Mouse (Mus musculus) limb, embryonic 10.5 days (tissue): ENCODE measurements around the gene Dnm3. TPM values are rescaled to one million over a fixed set of nuclear protein-coding genes. Genes with fewer than 3 reads are reported as not detected.

ENCODE experiments used
- DNase-seq: peaks from one replicate; pipeline ENCODE4 v3.0.0-alpha.2; 2017; ENCODE audit warnings: low spot score
- H3K27ac ChIP-seq: fragments of 300-500 bp; sonication (generic); 2 replicates; pipeline ENCODE4 v1.5.1; 2016; ENCODE audit warnings: mild to moderate bottlenecking
- H3K27me3 ChIP-seq: fragments of 300-500 bp; sonication (generic); 2 replicates; pipeline ENCODE4 v1.6.1; 2016; ENCODE audit warnings: low read depth, mild to moderate bottlenecking; ENCODE audit not compliant: poor library complexity, severe bottlenecking
- H3K36me3 ChIP-seq: fragments of 300-500 bp; sonication (generic); 2 replicates; pipeline ENCODE4 v1.6.1; 2016; ENCODE audit warnings: mild to moderate bottlenecking, moderate library complexity
- H3K4me1 ChIP-seq: fragments of 300-500 bp; sonication (generic); 2 replicates; pipeline ENCODE4 v1.6.1; 2016
- H3K4me3 ChIP-seq: fragments of 300-500 bp; sonication (generic); 2 replicates; pipeline ENCODE4 v1.5.1; 2016; ENCODE audit warnings: mild to moderate bottlenecking, moderate library complexity
- H3K9me3 ChIP-seq: fragments of 300-500 bp; sonication (generic); replicated peaks from 2 replicates; pipeline ENCODE4 v1.6.1; 2016; ENCODE audit warnings: mild to moderate bottlenecking
- WGBS: fragments of 180-500 bp; shearing (Covaris S2); methylation state at CpG from one replicate; pipeline ENCODE4 v1.1.7; 2016; 5-methylcytosine and 5-hydroxymethylcytosine counted together
- polyA plus RNA-seq: library from polyadenylated mRNA; unstranded; fragments of >200 nt; fragmentation: Nextera tagmentation; extraction: Ambion mirVana; gene quantifications from 2 replicates; pipeline ENCODE4 v1.2.1, GENCODE M21; 2016

Dnm3 gene
- polyA plus RNA-seq, 1 experiment from 2014 or later, result 11.6 TPM

DNA sequence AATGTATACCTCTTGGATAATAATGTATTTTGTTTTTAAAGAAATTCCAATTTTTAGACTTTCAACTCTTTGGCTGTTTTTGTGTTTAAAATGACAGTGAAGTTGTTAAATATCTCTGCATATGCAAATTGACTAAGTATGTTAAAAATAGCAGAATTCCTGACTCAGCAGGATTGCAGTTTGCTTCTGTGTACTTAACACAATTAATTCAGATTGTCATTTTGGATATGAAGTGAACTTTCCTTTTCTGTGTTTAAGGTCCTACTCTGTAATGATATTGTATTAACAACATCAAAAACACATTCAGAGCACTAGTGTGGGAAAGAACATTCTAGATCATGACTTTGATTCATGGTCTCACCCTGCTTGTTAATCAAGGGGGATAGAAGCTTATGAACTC lies 255.5 kb downstream of the Dnm3 start:
- Histone ChIP-seq H3K9me3 (no peaks in the 10 kb centered on the region), H3K27ac (peak overlapping the region; percentile 97), H3K27me3 (no peaks in the 10 kb centered on the region), H3K4me1 (peaks cover 19% of the 10 kb centered on the region), H3K4me3 (peak overlapping the region; percentile 69), H3K36me3 (peaks cover 33% of the 10 kb centered on the region)
- no peak for DNase-seq

DNA sequence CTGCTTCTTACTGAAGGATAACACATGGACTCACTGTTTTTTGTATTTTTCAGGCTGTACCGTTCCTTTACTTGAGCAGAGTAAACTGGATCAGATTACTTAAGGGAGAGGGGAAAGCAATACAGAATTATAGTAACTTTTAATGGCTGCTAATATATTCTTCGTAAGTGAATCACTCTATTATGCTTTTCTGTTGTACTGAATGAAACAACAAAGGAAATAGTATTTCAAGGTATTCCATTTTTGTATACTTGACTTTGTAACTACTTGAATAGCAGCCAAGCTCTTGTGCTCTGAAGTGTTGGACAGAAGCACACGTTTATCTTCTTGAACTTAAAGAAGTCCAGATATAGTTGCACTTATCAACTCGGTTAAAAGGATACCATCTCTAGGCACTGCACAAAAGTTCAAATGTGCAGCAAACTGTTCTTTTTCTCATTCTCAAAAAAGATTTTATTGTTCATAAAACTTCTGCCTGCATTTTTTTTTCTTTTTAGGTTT lies 256.0 kb downstream of the Dnm3 start:
- Histone ChIP-seq H3K4me3 (peak overlapping the region; percentile 69), H3K27me3 (no peaks in the 10 kb centered on the region), H3K9me3 (no peaks in the 10 kb centered on the region), H3K27ac (peak overlapping the region; percentile 97), H3K36me3 (peaks cover 33% of the 10 kb centered on the region), H3K4me1 (peaks cover 19% of the 10 kb centered on the region)
- no peak for DNase-seq
- WGBS, result 61% methylated on average over 4 of the region's 4 CpGs

DNA sequence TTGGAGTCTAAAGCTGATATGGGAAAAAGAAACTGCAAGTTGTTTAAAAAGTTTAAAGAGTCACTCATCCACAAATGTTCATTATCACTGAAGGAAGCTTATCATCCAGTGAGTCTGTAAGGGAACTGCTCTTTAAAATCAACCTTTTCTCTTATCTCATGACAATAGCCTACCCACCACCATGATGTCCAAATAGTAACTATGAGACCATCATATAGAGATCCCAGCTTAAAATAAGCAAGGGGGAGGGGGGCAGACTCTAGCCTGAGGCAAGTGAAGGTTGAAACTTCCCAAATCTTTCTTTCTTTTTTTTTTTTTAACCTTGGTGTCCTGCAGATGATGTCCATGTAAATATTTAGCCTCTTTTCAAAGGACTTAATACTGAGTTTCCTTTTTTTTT lies 256.9 kb downstream of the Dnm3 start:
- H3K36me3 ChIP-seq, result peaks cover 33% of the 10 kb centered on the region
- DNase-seq, result no peak
- H3K4me3 ChIP-seq, result peak overlapping the region; percentile 69
- no peaks in the 10 kb centered on the region for H3K9me3 ChIP-seq
- no peaks in the 10 kb centered on the region for H3K27me3 ChIP-seq
- peaks cover 25% of the 10 kb centered on the region for H3K4me1 ChIP-seq
- peak overlapping the region; percentile 97 for H3K27ac ChIP-seq

DNA sequence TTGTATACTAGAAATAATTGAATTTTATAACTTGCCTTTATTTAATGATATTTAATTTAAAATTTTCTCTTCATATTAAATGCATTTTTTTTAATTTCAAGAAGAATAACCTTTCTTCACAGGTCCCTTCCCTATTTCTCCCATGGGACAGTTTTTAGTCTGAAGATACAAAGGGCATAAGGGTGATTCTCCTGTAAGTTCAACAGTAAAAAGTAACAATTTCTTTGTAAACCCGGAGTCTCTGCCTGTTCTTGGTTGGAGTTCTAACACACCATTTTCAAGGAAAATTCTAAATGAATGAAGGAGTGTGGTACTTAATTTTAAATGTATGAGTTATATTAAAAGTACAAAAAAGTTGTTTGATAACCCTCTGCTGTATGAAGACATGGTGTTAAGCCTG lies 258.1 kb downstream of the Dnm3 start:
- 79% methylated on average over 1 of the region's 1 CpGs for WGBS
- Histone ChIP-seq H3K4me3 (peak overlapping the region; percentile 69), H3K4me1 (peaks cover 25% of the 10 kb centered on the region), H3K27me3 (no peaks in the 10 kb centered on the region), H3K36me3 (peaks cover 33% of the 10 kb centered on the region), H3K27ac (peak overlapping the region; percentile 97), H3K9me3 (no peaks in the 10 kb centered on the region)
- DNase-seq, result no peak

DNA sequence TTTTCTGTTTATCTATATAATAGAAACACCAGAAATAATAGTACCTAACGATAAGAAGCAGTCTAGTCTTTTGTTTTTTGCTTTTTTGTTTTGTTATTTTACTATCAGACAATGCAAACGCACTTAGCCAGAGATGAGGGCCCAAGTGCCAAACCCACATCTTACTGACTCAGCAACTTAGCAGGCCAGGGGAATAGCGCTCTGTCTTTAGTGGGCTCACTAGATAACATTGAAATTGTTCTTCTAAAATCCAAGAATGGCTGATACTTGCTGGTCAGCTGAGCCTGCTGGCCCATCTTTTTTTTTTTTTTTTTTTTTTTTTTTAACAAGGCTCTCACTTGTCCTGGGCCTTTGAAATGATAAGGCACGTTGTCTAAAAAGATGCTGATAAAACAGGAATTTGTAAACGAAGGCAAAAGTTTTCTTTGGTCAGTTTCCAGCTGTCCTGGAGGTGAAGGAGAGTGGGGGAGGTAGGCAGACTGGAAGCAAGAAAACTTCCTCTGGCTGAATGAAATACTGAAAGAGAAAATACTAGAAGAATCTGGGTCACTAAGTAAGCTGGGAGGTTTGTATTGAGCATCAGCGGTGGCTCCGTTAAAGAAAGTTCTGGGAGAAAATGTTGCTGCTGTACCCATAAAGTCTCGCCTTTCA lies 259.2 kb downstream of the Dnm3 start:
- H3K4me1 ChIP-seq, result peaks cover 24% of the 10 kb centered on the region
- H3K4me3 ChIP-seq, result peak overlapping the region; percentile 69
- no peaks in the 10 kb centered on the region for H3K27me3 ChIP-seq
- H3K27ac ChIP-seq, result peak overlapping the region; percentile 97
- WGBS, result 39% methylated on average over 8 of the region's 8 CpGs
- no peaks in the 10 kb centered on the region for H3K9me3 ChIP-seq
- no peak for DNase-seq
- peaks cover 32% of the 10 kb centered on the region for H3K36me3 ChIP-seq

DNA sequence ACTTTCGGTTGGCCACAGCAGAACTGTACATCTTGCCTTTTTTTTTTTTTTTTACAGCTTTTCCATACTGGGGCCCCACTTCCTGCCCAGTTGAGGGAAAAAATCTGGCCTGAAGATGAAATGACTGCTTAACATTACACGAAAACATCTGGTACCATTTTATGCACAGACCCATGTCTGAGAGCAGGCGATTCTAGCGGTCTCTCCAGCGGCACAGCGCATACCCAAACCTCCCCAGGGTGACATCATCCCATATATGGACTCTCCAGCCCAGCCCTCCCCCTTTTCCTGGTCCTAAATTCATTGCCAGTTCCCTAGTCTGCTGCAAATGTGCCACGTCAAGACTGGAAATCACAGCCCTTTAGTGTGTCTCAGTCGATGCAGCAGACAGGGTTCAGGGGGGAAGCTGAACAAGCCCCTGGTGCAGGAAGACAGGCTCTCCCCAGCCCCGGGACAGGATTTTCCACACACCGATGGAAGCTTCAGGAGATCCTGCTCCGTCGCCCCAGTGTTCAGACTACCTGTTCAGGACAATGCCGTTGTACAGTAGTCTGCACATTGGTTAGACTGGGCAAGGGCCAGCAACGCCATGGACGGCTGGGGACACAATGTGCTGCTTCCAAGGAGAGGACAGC lies 260.4 kb downstream of the Dnm3 start:
- DNase-seq, result peak; percentile 87
- 20% methylated on average over 15 of the region's 15 CpGs for WGBS

DNA sequence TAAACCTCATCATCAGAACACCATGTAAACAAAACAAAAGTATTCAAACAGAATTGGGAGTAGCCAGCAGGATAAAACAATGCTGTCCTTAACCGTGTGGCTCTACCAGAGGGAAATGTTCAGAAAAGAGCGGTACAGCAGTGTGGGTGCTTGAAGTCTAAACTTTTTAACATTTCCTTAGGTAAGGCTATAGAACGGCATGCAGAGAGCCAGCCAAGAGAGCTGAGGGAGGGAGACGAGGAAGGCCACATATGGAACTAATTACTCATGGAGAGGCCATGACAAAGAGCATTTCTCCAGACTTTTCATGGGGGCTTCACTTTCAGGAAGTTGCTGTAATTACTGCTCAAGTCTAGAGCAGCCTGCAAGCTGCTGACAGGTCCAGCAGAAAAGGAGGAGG lies 261.2 kb downstream of the Dnm3 start:
- Histone ChIP-seq H3K27me3 (no peaks in the 10 kb centered on the region), H3K4me3 (peak overlapping the region; percentile 69), H3K27ac (peak overlapping the region; percentile 97), H3K4me1 (peaks cover 24% of the 10 kb centered on the region), H3K36me3 (peaks cover 14% of the 10 kb centered on the region), H3K9me3 (no peaks in the 10 kb centered on the region)
- peak; percentile 64 for DNase-seq
- 12% methylated on average over 4 of the region's 4 CpGs for WGBS

More for the DNA sequence above, 260.4 kb downstream of the Dnm3 start:
- Histone ChIP-seq H3K27ac (peak overlapping the region; percentile 97), H3K4me3 (peak overlapping the region; percentile 69), H3K4me1 (peaks cover 22% of the 10 kb centered on the region), H3K36me3 (peaks cover 20% of the 10 kb centered on the region), H3K27me3 (no peaks in the 10 kb centered on the region), H3K9me3 (no peaks in the 10 kb centered on the region)

DNA sequence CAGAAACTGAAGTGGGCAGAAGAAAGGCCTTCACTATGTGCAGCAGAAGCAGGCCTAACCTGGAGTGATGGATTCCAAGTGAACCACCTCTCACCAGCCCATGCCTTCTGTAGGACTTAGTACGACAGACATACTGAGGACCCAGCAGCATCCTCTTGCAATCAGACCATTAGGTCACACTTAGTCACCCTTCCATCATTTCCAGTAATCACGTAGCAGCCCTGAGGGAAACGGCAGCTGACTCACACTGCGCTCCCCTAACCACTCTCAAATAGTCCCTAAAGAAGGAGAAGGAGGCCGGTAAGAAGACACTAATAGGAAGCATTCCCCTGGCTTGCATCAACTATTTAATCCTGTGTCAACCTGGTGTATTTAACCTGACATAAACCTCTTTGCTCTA lies 262.1 kb downstream of the Dnm3 start:
- H3K27me3 ChIP-seq, result no peaks in the 10 kb centered on the region
- H3K27ac ChIP-seq, result peak overlapping the region; percentile 97
- whole genome bisulfite sequencing, result 26% methylated on average over 5 of the region's 5 CpGs
- DNase-seq, result no peak
- no peak overlapping the region for H3K4me3 ChIP-seq
- no peaks in the 10 kb centered on the region for H3K9me3 ChIP-seq
- H3K36me3 ChIP-seq, result peaks cover 11% of the 10 kb centered on the region
- peaks cover 30% of the 10 kb centered on the region for H3K4me1 ChIP-seq

DNA sequence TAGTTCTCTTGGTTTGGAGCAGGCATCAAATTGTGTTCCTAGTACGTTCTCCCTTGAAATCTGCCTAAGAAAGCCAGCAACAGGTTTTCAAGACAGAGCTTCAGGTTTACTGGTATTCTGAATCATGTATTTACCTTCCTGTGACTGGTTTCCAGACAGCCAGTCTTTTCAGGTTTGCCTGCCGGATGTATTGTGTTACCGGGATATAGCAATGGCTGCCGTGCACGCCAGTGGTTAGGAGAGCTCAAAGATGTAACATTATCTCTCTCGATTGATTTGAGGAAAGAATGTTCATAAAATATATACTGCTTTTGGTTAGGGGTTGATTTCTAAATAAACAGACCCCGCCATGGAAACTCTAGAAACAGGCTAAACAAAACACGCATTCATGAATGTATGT lies 264.8 kb downstream of the Dnm3 start:
- Histone ChIP-seq H3K4me1 (peaks cover 57% of the 10 kb centered on the region), H3K27ac (peak overlapping the region; percentile 65; the same call in 1 of the 2 replicates), H3K27me3 (no peaks in the 10 kb centered on the region), H3K4me3 (no peak overlapping the region), H3K36me3 (no peaks in the 10 kb centered on the region), H3K9me3 (no peaks in the 10 kb centered on the region)
- DNase-seq, result peak; percentile 18
- WGBS, result 88% methylated on average over 8 of the region's 8 CpGs

DNA sequence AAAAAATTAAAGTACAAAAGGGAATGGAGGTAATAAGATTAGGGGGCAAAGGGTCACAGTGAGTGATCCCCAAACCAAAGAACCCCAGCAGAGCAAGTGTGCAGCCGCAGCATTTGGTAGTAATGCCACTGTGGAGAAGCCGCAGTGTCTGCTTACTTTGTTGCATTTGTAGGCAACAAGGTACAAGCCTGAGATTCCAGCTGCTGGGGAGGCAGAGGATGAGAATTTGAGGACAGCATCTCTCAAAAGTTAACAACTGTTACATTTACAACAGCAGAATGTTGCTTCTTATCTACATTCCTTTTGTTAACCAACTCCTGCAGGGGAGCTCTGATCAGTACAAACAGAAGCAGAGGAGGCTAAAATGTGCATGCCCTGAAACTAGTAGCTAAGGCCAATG lies 267.3 kb downstream of the Dnm3 start:
- 65% methylated on average over 2 of the region's 2 CpGs for WGBS
- Histone ChIP-seq H3K27me3 (no peaks in the 10 kb centered on the region), H3K4me3 (no peak overlapping the region), H3K9me3 (no peaks in the 10 kb centered on the region), H3K4me1 (peaks cover 61% of the 10 kb centered on the region), H3K27ac (peak overlapping the region; percentile 85), H3K36me3 (no peaks in the 10 kb centered on the region)
- DNase-seq, result no peak

DNA sequence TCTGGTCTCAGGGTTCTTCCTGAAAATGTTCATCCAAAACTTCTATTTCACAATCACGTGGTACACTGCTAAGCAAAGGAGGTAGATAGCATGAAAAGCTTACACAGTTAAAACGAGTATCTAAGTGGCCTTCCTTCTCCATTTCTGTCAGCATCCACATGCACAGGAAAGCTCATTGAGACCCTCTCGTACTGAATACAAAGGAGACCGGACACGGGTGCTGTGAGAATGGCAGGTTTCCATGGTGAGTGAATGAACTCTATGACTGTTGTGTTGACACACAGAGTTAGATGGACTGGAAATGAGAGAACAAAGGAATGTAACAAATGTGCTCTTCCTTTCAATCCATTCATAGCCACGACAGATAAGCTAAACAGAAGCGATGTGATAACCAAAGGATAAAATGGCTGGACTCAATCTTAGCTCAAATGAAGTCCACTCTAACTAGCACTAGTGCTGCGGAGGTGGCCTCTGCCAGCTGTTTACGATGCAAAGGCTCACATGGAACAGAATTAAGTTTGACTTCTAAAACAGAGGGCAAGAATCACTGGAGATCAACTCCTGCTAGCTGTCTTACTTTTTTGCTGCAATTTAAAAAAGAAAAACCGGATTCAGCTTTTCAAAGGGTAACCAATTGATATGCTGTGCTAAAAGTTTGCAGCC lies 268.2 kb downstream of the Dnm3 start:
- Histone ChIP-seq H3K27me3 (no peaks in the 10 kb centered on the region), H3K27ac (peak overlapping the region; percentile 85), H3K36me3 (no peaks in the 10 kb centered on the region), H3K4me1 (peaks cover 56% of the 10 kb centered on the region), H3K9me3 (no peaks in the 10 kb centered on the region), H3K4me3 (no peak overlapping the region)
- DNase-seq, result no peak
- WGBS, result 85% methylated on average over 10 of the region's 10 CpGs

DNA sequence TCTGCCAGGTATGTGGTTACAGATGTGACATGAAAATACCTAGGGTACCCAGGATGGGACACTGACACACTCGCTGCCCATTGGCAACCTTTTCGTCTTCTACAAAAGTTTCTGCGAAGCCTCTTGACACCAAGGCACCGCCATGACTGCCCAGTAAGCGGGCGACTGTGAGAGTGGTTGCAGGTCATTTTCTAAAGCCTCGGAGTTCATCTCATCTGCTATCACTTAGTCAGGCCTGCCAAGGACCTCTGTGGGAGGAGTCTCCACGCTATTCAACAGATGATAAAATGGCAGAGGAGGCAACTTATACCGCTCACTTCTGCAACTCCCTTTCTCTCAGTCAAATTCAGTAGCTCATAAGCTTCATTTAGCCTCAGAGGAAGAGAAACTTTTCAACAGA lies 268.8 kb downstream of the Dnm3 start:
- H3K4me3 ChIP-seq, result no peak overlapping the region
- H3K36me3 ChIP-seq, result no peaks in the 10 kb centered on the region
- H3K27me3 ChIP-seq, result no peaks in the 10 kb centered on the region
- WGBS, result 74% methylated on average over 9 of the region's 9 CpGs
- H3K27ac ChIP-seq, result peak overlapping the region; percentile 85
- no peak for DNase-seq
- peaks cover 56% of the 10 kb centered on the region for H3K4me1 ChIP-seq
- H3K9me3 ChIP-seq, result no peaks in the 10 kb centered on the region

DNA sequence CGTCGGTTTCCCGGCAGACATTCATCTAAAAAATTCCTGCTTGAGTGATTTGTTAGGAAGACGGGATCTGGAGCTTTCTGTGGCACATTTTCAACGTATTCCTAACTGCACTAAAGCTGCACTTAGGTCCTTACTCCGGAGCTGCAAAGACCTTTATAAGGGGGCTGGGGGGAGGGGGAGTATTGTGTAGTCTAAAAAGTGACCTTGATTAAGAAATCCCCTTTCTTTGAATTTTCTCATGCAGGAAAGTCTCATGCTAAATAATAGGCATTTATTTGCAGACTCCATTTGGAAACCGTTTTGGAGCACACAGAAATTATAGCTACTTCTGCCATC lies 270.2 kb downstream of the Dnm3 start:
- 18% methylated on average over 7 of the region's 7 CpGs for WGBS
- Histone ChIP-seq H3K9me3 (no peaks in the 10 kb centered on the region), H3K27ac (peak overlapping the region; percentile 85), H3K27me3 (no peaks in the 10 kb centered on the region), H3K4me3 (peak overlapping the region; percentile 28; the same call in 1 of the 2 replicates), H3K4me1 (peaks cover 60% of the 10 kb centered on the region), H3K36me3 (no peaks in the 10 kb centered on the region)
- DNase-seq, result no peak
